Mouse (Mus musculus): Measurements from ENCODE around the gene Cadm2. TPM values are rescaled to one million over a fixed set of nuclear protein-coding genes. Genes with fewer than 3 reads are reported as not detected.

Cadm2 gene
- polyA plus RNA-seq, 1 experiment = not detected

DNA sequence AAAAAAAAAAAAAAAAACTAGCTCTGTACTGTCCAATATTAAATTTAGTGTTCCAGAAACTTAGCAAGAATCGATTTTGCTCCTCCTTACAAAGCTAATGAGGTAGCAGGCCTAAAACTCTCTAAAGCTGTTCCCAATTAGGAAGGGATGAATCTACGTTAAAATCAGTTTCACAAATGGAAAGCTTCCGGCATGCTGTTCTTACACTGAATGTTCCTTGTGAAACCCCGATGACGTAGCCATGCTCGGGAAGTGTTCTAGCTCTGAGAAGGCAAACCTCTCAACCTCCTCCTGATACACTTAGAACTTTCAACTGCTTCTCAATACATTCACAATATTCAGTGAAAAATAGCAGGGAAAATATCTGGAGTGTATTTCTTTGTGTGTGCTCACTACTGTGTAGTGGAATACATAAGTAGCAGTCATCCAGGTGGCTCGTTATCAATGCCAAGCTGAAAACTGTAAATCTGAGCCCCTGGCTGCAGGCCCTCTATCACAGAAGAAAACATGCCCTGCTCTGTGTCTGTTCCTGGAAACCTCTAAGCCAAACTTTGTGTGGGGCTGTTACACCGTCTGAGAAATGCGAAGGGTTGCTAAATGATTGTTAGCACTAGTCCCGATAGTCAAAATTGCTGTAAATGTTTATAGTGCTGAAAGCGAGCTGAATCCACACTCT lies 41.7 kb downstream of the Cadm2 start:
- TF ChIP-seq GATA1 (IDR thresholded peaks at IDR 0.05; ENCODE audit: low read length) = no peak

DNA sequence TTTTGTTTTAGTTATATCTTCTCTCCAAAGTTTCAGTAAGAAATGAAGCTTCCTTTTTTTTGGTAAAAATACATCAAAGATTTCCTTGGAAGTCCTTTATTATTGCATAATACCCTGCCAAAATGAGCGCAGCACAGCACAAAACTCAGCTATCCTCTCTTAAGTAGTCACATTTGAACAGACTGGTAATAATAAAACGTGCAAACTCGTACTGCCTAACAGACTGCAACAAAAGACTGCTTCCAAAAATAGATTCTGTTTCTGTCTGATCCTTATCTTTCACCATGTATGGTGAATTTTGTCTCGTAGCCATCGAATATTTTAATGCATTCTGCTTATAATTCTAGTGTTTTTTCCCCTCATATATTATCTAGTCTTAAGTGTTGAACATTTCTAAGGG lies 45.2 kb downstream of the Cadm2 start:
- TF ChIP-seq GATA1 (IDR thresholded peaks at IDR 0.05; ENCODE audit: low read length) = no peak

DNA sequence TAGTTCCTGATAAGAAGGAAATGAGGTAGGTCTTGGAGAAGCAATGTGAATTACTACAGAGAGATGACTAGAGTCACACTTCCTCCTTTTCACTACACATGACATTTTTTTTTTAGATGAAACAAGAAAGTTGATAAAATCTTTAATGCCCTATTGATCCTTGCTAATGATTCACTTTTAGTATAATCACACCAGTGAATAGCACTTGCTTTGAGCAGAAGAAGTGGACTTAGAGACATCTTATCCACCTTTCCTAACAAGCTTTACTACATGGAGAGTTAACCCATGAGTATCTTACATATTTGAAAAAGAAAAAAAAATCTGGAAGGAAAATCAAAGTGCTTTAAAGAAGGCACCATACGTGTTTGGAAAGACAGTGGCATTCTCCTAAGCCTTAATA lies 93.7 kb downstream of the Cadm2 start:
- no peak for TF ChIP-seq GATA1 (IDR thresholded peaks at IDR 0.05; ENCODE audit: low read length)

DNA sequence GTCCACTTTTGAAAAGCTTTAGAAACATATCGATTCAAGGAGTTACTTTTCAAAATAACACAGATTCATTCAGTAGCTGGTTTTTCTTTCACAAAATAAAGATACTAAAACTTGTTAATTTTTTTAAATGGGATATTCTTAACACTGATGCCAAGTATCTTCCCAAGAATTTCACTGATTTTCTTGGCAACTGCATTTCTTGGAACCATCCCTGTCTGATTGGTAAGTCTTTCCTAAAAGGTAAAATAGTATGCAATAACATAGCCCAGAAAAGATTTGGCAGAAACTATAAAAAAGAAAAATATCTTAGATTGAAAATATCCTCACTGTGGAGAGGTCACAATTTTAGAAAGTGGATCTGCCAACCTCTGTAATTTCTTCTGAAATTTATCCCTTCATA lies 95.8 kb downstream of the Cadm2 start:
- no peak for TF ChIP-seq GATA1 (IDR thresholded peaks at IDR 0.05; ENCODE audit: low read length)

DNA sequence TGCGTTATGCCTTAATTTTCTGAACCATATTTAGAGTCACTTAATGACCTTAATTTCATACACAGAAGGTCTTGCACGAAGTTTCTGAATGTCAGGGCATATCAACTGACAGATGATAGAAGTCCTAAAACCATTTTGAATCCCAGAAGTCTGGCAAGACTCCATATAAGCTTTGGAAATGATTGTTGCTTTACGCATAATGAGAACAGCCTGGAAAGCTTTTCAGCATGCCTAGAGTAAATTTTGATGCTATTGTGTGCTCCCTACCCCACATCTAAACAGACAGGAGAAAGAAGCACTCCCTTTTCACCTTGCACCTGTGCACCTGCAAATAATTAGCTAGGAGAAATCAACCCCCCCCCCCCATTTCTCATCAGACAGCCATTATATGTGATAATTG lies 102.4 kb downstream of the Cadm2 start:
- no peak for TF ChIP-seq GATA1 (IDR thresholded peaks at IDR 0.05; ENCODE audit: low read length)

DNA sequence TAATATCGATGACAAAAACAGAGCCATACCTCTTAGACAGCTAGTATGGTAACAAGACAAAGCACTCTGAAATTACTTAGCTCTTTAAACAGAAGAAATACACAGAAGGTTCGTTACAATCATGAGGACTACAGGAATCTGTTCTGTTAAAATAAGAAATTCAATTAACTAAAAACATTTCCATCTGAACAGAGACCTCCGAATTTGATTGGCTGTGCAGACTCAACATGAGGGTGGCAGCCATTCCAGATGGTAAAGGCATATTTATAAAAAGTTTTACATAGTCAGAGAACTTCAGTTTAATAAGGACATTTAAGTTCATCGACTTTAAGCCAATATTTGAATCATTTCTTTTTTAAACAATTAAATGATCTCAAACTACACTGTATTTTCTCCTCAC lies 105.2 kb downstream of the Cadm2 start:
- no peak for TF ChIP-seq GATA1 (IDR thresholded peaks at IDR 0.05; ENCODE audit: low read length)

DNA sequence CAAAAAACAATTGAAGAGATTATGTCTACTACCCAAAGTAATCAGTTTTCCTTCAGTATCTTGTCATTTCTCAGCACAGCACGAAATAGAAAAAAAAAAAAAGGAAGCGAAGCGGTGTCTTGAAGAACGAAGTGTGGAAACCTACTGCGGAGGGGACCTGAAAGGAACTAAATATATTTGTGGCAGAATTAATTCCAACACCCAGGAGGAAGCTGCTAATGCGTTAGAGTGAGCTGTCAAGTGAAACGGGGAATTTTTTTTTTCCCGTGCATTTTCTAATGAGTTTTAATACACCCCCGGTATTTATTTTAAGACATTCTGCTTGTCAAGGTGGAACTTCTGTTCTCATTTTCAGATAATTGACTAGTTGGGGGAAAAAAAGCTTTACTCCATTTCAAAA lies 111.6 kb downstream of the Cadm2 start:
- TF ChIP-seq GATA1 (IDR thresholded peaks at IDR 0.05; ENCODE audit: low read length) = no peak

DNA sequence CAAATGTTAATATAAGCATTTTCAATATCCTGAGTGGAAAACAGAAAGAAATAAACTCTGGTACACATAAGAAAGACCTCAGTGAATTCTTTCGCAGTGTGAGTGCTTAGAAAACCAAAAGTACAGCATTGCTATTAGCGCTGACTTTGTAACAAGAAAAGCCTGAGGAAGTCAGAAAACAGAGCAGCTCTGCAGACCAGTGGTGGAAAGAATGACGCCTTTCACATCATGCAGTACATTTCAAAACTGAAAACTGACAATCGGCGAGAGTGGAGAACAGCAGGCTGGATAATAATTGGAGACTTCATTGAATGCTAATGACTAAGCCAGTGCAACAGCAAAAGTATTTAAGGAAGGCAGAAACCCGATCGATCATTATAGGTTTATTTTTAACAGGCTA lies 138.2 kb downstream of the Cadm2 start:
- no peak for TF ChIP-seq GATA1 (IDR thresholded peaks at IDR 0.05; ENCODE audit: low read length)

DNA sequence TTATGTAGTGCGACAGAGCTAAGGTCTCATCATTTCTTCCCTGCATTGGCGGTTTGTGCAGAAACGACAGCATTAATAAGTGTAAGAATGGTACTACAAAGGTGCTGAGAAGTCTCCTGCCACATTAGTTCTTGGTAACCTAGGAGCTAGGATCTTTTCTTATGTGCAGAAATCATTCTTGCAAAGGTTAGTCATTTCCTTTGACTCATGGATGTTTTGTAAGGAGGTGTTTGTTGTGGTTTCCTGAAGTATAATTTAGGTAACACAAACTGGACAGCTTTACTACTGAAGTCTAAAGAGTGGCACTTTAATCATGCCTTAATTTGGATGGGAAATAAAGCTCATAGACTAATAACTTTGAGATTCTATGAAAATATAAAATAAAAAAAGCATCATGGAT lies 153.7 kb downstream of the Cadm2 start:
- TF ChIP-seq GATA1 (IDR thresholded peaks at IDR 0.05; ENCODE audit: low read length) = no peak

DNA sequence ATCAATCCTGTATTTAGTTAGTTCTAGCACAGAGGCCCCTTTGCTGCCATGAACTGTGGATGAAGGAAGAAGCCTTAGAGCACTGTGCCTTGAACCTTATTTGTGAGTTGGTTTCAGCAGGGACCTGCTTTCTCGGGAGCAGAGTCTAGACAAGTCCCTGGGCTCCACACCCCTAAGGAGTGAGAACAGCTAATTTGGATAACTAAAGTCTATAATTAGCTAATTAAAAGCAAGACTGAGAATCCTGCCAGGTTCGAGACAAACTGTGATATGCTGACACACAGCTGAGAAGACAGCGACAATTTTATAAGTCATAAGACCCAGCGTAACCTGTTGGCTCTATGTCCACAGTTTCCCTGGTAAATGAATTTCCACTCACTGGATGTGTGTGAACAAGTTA lies 184.4 kb downstream of the Cadm2 start:
- no peak for TF ChIP-seq GATA1 (IDR thresholded peaks at IDR 0.05; ENCODE audit: low read length)

DNA sequence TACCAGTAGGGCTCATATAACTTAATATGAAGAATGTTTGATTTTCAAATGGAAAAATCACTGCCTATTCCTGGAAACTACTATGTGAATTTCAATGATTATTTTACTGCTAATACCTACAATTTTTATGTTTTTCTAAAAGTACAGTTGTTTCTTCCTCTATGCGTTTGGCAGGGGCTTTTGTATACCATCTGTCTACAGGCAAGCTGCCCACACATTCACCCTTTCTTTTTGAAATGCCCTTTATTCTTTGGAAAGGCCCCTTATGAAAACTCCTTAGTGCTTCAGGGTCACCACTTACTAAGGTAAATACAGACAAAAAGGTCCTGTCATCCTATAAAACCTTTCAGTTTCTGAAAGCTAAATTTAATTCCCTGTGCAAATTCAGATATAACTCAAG lies 195.3 kb downstream of the Cadm2 start:
- no peak for TF ChIP-seq GATA1 (IDR thresholded peaks at IDR 0.05; ENCODE audit: low read length)

DNA sequence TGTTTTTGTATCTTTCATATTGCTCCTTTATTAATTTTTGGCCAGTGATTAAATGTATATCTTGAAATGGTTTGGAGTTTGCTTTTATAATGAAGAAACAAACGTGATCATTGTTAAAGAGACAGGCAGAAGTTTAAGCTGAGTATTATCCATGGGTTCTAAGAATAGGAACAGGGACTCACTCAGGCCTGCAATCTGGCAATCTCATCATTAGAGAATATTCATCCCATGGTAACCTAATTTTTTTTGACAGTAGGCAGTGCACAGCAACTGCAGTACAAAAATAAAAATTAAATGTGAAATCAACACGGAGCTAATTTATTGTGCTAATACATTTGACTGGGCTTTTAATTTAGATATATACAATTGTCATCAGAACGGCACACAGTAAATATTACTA lies 209.8 kb downstream of the Cadm2 start:
- no peak for TF ChIP-seq GATA1 (IDR thresholded peaks at IDR 0.05; ENCODE audit: low read length)

DNA sequence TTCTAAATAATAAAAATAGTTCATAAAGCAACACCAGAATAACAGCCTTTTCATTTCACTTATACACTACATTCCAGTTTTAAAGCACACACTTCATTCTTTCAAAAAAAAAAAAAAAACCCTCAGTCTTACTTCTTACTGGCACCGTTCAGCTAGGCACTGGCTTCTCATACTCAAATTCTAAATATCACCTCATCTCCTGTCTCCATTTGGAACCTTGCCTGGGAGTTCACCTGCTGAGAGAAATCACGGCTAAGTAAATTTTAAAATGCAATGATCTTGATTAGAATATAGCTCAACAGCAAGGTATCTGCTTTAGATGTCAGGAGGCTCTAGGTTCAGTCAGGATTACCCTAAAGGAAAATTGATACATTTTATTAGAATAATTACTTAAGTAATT lies 210.2 kb downstream of the Cadm2 start:
- no peak for TF ChIP-seq GATA1 (IDR thresholded peaks at IDR 0.05; ENCODE audit: low read length)

DNA sequence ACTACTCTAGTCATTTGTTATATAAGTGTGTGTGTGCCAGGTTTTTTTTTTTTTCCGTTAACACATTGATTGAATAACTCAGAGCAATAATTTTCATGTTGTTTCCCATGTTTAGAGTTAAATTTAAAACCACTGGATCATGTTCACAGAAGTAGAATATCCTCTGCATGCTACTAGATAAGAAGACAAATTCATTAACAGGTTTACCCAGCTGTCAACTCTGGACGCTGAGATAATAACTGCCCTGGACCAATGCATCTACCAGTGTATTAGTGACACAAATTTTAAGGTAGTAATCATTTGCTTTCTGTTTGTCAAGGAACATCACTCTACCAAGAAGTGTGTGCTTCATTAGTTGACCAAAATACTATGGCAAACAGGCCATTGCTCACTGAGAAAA lies 253.0 kb downstream of the Cadm2 start:
- TF ChIP-seq GATA1 (IDR thresholded peaks at IDR 0.05; ENCODE audit: low read length) = no peak

DNA sequence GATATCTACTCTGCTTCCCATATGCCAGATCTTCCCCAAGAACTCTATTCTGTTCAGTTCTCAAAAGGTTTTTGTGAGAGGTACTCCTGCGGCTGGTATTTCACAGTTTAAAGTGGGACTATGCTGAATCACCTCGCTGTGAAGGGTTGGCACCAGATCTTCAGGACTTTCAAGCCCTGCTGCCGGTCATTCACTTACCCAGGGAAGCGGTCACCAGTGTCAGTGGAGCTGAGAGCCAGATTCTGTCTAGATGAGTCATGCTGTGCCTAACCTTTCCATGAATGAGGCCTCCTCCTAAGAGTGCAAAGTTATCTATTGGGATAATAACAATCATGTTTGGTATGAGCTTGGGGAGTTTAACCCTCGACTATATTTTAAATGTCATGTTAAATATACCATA lies 272.7 kb downstream of the Cadm2 start:
- no peak for TF ChIP-seq GATA1 (IDR thresholded peaks at IDR 0.05; ENCODE audit: low read length)

DNA sequence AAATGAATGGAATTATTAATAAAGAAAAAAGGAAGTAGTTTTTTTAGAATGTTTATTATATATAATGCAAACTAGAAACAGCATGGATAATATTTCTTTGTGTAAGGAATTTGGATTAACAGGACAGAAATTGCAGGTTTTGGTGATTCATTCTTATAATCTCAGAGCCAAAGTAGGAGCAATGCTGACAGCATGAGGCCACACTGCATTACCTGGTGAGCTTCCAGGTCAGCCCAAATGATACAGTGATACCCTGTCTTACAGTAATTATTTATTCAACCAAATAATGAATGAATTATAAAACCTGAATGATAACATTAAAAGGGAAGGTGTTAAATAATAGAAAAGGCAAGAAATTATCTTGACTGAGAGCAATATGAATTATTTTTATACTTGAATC lies 273.1 kb downstream of the Cadm2 start:
- no peak for TF ChIP-seq GATA1 (IDR thresholded peaks at IDR 0.05; ENCODE audit: low read length)

DNA sequence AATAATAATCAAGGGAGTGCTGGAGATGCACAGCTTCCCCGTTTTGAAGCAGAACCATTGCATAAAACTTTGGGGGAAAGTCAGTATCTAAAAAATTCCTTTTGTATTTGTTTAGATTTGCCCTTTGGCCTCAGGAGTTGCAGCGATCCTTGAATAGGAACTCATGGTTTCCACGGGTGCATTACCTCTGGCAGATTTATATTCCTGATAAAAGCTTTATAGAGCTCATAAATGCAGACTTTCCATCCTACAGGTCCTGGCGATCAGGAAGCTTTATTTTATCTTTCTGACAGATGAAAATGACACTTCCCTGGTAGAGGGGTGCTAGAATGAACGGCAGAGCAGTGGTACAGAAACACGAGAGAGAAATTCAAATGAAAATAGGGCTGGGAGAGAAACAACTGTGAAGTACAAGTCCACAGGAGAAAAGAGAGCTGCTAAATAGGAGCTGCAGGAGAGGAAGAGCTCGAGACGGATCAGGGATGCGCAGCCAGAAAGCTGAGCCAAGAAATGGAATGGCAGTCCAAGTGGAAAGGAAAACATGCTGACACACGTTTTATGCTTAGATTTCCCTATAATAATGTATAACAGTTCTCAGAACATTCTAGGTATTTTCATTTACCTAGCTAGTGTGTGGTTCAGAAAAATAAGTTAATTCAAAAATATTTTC lies 274.0 kb downstream of the Cadm2 start:
- no peak for TF ChIP-seq GATA1 (IDR thresholded peaks at IDR 0.05; ENCODE audit: low read length)

Data from G1E-ER4 (cell line).